Mouse (Mus musculus): ENCODE data around the gene Dhx35.
A peak's percentile ranks its signal among the peaks of the same experiment; 100 is the strongest.

Gene Dhx35

DNA sequence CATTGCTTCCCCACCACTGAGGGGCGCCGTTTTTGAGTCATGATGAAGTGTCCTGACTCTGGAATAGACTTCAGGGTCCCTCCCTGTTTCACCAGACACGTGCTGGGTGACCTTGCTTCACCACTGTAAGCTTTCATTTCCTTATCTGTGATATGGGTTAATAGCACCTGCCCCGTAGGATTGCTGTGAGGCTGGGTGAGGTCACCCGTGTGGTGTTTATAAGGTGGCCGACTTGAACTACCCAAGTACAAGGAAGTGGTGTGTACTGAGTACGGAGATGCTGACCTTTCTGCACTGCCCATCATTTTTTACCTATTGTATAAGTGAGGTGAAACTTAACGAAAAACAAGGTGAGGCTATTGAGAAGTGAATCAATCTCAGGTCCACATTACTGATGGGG lies 9.0 kb downstream of the Dhx35 start:
- DNase-seq (ENCODE audit: low read depth, low spot score) = no peak

DNA sequence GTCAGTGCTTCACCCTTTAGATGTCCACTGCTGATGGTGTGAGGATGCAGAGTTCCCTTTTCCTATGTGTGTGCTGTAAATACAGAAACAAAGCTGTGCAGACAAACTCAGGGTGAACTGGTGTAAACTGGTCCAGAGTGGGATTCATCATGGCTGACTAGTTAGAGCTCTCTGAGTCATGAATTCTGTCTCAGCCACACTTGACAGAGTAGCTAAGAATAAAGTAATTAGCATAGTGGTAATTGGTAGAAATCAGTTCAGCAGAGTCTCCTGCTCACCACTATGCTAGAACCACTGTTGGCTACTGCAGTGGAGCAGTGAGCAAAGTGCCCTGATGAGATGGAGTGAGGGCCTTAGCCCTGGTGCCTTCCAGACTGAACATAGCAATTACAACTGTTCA lies 21.1 kb downstream of the Dhx35 start:
- no peak for DNase-seq (ENCODE audit: low read depth, low spot score)

DNA sequence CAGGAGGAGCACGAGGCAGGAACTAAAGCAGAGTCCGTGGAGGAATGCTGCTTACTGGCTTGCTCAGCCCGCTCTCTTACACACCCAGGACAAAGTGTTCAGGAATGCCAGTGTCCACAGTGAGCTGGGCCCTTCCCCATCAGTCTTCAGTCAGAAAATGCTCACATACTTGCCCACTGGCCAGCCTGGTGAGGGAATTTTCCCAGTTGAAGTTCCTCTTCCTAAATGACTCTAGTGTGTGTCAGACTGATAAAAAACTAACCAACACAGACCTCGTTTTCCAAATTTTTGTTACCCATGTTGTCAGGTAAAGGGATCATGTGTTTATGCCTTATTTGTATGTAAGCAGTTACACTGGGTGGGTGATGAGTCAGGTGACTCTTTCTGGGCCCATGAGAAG lies 21.6 kb downstream of the Dhx35 start:
- no peak for DNase-seq (ENCODE audit: low read depth, low spot score)

DNA sequence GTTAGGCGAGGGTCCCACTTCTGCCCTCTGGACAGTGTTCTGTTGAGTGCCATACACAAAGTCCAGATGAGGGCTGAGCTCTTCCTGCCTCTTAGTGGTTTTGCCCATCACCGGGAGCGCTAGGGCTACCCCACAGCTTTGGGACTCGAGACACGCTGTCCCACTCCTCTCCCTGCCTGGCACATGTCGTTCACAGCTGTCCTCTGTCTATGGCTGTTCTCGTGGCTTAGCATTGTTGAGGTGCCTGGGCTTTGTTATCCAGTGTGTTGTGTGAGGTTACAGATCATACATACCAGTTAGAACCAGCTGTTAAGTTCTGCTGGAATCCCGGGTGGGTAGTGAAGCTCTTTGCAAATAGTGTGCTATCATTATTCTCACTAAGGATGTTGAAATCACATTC lies 23.1 kb downstream of the Dhx35 start:
- DNase-seq (ENCODE audit: low read depth, low spot score) = no peak

DNA sequence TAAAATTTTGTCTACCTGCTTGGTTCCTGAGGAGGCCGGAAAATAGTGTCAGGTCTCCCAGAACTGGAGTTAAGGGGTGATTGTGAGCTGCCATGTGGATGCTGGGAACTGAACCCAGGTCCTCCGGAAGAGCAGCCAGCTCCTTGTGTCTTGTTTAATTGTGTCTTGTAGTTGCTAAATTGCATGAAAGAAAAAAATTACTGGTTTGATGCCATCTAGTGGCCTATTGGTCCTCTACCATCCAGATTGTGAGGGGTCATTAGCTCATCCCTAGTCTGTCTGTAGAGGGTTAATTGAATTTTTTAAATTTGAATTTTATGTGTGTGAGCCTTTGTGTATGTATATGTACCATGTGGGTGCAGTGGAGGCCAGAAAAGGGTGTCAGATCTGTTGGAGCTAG lies 33.5 kb downstream of the Dhx35 start:
- no peak for DNase-seq (ENCODE audit: low read depth, low spot score)

DNA sequence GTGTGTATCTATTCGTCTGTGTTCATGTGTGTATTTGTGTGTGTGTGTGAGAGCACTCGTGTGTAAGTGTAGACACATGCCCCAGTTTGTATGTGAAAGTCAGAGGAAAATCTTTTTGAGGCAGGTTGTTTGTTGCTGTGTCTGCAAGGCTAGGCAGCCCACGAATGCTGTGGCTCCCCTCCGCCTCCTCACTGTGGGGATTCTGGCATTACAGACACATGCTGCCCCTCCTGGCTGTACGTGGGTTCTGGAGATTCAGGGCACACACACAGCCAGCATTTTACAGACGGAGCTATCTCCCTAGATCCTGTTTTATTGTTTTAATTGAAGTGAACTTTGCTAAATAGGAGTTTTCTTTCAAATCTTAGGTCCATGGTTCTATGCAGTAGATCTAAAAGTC lies 35.1 kb downstream of the Dhx35 start:
- no peak for DNase-seq (ENCODE audit: low read depth, low spot score)

DNA sequence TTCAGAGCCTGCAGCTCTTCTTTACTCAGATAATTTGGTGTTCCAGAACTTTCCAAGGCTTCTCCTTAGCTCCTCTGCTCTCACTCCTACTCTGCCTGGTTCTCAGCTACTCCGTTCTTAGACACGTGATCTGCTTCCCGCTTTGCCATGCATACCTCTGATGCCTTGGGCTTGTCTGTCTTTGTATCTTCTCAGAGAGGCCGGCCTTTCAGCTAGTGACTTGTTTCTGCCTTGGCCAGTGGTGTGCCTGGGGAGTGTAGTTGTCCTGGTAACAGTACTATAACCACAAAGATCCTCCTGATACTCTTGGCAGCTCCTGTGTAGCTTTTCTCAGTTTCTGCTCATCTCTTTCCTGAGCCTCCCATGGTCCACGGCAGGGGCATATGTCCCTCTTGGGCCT lies 38.6 kb downstream of the Dhx35 start:
- DNase-seq (ENCODE audit: low read depth, low spot score) = no peak

DNA sequence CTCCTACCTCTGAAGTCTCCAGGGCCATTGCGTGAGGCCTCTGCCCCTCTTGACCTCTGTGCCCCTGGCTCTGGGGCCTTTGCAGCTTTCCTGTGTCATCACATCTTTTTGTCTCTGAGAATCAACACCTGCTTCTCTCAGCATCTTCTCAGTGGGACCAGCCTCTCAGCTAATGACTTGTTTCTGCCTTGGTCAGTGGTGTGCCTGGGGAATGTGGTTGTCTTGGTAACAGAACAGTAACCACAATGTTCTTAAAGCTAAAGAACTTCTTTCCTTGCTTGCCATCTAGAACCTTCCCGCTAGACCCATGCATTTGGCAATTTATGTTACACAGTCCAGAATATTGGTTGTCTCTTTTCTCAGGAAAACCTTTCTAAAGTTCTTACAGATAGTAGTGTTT lies 39.0 kb downstream of the Dhx35 start:
- no peak for DNase-seq (ENCODE audit: low read depth, low spot score)

DNA sequence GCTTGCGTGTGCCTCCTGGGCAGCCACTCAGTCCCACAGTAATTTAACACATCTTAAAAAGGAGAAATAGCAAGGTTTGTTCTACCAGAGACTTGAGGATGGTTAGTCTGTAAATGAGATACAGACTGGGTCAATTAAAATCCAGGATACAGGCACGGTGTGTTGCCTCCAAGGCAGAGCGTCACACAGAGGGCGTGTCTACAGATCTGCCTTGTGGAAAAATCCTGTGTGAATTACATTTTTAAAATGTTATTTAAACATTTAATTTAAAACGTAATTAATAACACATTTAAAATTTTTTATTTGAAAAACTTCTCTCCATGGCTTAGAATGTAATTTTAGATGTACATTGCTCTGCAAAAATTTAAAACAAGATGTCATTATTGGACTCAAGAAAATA lies 48.7 kb downstream of the Dhx35 start:
- DNase-seq (ENCODE audit: low read depth, low spot score) = no peak

DNA sequence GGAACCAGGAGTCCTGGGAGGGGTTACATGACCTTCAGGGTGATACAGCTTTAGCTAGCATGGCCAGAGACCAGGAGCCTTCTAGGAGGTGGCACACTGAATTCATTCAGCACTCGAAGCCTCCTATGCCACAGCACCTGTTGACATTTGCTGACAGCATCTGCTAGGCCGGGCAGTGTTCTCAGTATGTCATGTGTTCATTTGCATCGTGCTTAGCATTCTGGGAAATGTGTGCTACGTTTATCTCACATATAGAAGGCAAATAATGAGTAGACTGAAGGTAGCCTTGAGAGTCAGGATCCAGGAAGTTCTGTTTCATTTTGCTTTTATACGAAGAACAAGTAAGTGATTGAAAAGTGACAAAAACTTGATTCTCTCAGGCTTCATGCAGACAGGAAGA lies 50.4 kb downstream of the Dhx35 start:
- DNase-seq (ENCODE audit: low read depth, low spot score) = no peak

DNA sequence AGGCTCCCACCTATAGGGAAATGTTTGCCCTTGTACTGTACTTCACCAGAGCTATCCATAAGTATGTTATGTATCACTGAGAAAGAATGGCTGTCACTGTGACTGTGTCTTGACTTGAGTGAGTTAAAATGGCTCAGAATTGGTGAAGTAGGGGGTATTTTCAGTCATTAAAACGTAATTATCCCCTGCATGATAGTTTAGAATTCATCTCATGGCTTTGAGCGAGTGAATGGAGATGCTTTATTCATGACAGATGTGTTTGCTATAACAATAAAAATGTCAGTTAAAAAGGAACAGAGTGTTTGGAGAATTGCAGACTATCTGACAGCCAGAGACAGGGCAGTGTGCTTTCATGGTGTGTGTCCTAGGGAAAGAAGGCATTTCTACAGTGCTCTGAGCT lies 51.6 kb downstream of the Dhx35 start:
- no peak for DNase-seq (ENCODE audit: low read depth, low spot score)

DNA sequence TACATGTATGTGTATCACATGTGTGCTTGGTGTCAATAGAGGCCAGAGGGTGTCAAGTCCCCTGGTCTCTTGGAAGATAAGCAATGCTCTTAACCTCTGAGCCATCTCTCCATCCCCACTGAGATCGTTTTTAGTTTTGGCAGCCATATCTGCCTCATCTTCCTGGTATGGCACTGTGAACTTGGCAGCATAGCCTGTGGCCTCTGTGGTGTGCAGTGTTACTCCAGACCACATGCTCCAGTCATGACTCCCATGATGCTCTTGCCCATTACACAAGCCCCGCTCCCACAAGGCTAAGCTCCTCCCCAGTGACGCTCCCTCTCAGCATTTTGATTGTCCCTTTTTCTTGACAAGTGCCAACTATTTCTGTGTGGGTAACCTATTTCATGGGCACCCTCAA lies 53.4 kb downstream of the Dhx35 start:
- no peak for DNase-seq (ENCODE audit: low read depth, low spot score)

DNA sequence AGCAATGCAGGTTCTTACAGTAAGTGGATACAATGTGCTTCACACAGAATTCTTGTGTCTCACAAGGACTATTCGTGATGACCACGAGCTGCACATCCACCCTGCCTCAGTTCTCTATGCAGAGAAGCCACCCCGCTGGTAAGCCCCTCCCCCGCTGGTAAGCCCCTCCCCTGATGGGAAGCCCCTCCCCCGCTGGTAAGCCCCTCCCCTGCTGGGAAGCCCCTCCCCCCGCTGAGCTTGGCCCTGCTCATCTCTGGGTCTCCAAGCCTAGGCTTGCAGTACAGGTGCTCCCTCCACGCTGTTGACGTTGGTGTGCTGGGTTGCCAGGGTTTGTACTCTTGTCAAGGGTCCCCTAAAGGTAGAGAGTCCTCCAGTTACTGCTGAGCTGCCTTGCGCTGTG lies 54.8 kb downstream of the Dhx35 start:
- DNase-seq (ENCODE audit: low read depth, low spot score) = peak; percentile 53

DNA sequence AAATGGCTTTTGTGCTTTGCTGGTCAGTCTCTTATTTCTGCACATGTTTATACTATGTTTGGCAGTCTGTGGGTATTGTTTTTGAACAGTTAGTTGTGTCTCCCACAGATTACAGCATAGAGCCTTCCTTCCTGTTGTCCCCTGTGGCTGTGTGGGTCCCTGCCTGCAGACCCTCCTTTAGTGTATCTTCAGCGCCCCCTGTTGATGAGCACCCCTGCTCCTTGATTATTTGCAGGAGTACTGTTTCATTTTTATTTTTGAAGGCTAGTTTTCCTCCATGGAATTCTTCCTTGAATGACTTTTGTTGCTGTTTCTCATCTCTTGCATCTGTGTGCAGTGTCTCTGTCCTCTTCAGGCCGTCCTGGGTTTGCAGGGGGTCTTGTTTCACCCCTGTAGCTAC lies 58.0 kb downstream of the Dhx35 start:
- DNase-seq (ENCODE audit: low read depth, low spot score) = peak; percentile 44

DNA sequence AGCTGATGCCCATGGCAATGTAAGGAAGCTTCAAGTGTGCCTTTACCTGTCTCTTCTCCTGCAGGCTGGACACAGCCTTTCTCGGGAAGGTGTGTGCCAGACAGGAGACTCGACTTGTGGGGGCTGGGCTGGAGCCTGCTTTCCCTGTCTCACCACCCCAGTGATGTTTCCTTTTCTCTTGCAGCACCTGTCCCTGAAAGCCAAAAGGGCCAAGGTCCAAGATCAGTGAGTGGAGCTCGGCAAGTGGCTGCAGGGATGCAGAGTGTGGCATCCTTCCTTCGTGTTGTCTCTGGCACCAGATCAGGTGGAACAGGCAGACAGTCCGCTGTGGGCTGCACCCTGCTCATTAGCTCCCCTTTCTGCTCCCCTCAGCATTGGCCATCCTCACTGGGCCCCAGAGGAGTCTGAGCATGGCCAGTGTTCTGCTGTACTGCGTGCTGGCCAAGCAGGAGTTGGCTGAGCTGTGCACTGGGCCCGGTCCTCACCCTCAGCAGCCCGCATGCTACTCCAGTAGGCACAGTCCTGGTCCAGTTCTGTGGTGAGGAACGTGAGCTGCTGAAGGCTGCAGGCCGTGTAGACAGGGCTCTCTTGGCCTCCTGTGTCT lies 62.4 kb downstream of the Dhx35 start:
- DNase-seq (ENCODE audit: low read depth, low spot score) = no peak

DNA sequence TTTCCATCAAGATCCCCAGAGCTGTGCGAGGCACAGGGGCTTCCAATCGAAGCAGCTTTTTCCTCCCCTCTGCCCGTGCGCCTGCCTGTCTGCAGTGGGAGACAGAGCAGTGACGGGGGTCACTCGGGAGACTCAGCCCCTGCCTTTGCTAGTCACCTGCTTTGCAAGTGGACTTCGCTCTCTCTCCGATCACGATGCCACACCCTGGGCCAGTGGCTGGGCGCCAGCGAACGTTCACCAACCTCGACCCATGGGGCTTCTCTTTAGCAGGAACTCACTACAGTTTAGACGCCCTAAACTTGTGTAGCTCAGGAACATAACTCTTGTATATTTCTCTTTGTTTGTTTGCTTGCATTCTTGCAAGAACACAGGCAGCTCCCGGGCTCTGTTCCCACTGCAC lies 63.0 kb downstream of the Dhx35 start:
- DNase-seq (ENCODE audit: low read depth, low spot score) = no peak

DNA sequence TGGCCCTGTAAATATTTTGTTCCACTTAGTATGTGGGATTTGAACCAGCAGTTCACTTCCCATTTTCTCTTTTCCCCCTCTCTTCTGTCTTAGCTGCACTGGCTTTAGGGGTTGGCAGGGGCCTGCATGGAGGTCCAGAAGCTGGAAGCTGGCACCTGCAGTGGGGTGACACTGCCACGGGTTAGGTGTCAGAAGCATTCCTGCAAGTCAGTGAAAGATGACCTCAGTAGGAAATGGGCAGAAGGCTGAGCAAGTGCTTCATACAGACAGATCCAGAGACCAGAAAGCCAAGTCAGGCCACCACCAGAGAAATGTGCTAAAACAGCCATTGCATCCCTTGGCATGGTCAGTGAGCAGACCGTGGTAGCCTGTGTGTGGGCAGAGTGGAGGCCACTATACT lies 66.5 kb downstream of the Dhx35 start:
- DNase-seq (ENCODE audit: low read depth, low spot score) = no peak

DNA sequence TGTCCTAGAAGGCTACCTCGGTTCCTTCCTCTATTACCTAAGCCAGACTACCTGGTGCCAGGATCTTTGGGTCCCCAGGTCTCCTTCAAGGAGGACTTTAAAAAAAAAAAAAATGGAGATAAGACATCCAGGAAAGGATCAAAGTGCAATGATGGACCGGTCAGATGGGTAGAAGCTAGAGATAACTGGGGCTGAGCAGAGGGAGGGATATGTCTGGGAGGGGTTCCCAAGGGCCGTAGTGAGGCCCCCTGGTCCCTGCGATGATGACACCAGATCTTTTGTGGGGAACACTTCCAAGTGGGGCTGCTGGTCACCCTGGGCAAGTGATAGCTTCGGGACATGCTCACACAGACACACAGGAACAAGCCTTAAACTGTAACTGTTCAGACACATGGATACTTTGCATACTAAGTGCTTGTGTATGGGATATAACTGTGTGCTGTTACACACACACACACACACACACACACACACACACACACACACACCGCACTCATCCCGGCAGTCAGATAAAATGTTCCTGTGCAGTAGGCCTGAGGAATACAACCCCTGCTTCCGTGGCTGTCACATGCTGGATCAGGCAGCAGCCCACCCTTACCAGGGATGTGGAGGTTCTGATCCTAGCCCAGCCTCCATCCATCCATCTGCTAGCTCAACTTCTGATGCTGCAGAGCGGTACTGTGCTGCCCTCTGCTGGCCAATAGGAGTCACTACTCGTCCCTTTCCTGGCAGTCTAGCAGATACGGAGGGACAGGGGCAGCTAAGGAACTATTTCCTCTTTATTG lies 68.9 kb downstream of the Dhx35 start:
- peak; percentile 76 for DNase-seq (ENCODE audit: low read depth, low spot score)

DNA sequence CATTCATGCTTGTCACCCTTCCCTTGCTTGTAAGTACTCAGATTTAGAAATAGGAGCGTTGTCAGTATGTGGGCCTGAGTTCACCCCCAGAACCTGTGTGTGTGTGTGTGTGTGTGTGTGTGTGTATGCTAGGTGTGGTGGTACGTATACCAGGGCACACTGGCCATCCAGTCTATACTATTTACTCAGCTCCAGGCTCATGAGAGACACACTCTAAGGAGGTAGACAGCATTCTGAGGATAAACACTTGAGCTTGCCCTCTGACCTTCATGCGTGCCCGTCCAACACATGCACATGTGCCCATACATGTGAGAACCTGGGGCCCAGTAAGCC lies 69.5 kb downstream of the Dhx35 start:
- no peak for DNase-seq (ENCODE audit: low read depth, low spot score)

DNA sequence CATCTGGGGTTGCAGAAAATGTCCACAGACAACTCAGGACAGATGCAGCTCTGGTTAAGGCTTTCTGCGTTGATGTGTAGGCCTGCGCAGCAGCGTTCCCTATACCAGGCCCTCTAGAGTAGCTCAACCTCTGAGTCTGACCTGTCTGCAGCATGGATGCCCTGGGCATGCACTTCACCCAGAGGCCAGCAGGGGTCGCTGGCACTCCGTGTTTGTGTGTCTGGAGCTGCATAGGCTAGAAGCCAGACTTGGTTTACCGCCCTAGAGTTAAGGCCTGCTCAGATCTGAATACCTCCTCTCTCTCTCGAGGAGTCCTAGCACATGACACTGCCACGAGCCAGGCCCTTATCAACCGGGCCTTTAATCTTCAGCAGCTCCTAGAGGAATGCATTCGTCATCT lies 70.8 kb downstream of the Dhx35 start:
- peak; percentile 85 for DNase-seq (ENCODE audit: low read depth, low spot score)

DNA sequence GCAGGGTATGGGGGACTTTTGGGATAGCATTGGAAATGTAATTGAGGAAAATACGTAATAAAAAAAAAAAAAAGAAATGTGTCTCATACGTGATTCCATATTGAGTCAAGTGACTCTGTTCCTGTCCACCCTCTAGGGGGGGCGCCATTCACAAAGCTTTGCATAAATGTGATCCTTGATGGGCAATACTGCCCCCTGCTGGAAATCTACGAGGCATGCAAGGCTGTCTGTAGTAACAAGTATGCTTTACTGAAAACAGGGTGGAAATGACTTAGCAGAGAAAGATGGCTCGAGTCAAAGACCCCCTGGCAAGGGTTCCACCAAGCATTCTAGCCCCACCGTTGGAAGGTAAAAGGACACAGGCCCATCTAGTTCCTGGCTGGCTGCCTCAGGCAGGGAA lies 92.0 kb downstream of the Dhx35 start:
- peak; percentile 68 for DNase-seq (ENCODE audit: low read depth, low spot score)

DNA sequence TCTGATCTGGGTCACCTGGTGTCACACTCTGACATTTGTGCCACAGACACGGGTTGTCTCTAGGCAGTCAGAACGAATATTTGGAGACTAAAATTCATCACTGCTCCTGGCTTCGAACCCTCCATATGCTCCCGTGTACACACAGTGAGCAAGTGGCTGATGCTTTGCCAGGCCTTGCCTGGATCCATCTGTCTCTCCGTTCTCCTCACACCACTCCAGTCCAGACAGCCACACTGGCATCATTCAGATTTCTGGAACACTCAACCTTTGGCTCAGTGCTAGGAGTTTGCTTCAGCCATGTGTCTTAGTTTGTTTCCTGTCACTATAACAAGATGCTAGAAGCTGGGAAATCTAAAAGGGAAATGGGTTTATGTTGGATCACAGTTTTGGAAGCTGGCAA lies 93.9 kb downstream of the Dhx35 start:
- DNase-seq (ENCODE audit: low read depth, low spot score) = no peak

DNA sequence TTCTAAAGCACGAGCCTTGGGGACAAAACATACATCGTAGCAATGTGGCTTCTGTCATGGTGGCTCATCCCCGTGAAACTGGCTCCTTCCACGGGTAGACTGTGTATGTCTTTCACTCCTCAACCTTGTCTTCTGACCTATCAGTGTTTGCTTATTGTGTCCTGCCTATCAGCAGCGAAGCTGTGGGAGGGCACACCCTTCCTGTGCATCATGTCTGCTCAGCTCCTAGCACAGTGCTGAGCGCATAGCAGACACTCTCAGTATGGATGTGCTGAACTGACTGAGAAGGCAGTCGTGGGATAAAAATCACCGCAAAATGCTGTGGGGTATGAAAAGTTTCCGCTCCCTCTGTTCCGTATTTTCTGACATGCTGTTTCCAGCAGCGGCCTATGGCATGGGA lies 94.6 kb downstream of the Dhx35 start:
- DNase-seq (ENCODE audit: low read depth, low spot score) = no peak

DNA sequence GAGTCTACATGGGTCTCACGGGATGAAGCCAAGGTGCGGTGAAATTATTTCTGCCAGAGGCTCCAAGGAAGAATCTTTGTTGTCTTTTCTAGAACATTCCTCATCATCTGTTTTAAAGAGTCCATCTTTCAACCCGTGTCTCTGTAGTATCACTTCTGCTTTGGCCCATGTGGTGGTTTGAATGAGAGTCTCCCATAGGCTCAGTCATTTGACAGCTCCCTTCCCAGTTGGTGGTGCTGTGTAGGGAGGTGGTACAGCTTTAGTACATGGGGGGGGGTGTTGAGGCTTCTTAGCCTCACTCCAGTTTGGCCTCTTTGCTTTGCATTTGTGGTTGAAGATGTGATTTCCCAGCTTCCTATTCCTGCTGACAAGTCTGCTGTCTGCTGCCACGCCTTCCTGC lies 96.7 kb downstream of the Dhx35 start:
- no peak for DNase-seq (ENCODE audit: low read depth, low spot score)
